Mouse (Mus musculus): ENCODE results near the gene Derl3.

- TF ChIP-seq CTCF (IDR thresholded peaks at IDR 0.05; ENCODE audit: low read depth, low read length) (no peak), POLR2A (IDR thresholded peaks at IDR 0.05; ENCODE audit: extremely low read depth, insufficient read depth, low read length) (no peak)
Measured at GRCm38 (mm10) chr10:75916840-75917239, 23.6 kb downstream of the Derl3 start.

All from liver, adult 2 months (tissue).